Mouse (Mus musculus): ENCODE data around the gene Ddx10. TPM values are rescaled to one million over a fixed set of nuclear protein-coding genes. Genes with fewer than 3 reads are reported as not detected.
"Not testable (repeated sequence)": the region's sequence is repeated elsewhere in the genome, so short reads cannot be mapped to it uniquely, and the experiment has no call there.

The Ddx10 gene
- total and polyA plus RNA-seq, 2 experiments from 2014 or later = 12.6 to 18.2 TPM

DNA sequence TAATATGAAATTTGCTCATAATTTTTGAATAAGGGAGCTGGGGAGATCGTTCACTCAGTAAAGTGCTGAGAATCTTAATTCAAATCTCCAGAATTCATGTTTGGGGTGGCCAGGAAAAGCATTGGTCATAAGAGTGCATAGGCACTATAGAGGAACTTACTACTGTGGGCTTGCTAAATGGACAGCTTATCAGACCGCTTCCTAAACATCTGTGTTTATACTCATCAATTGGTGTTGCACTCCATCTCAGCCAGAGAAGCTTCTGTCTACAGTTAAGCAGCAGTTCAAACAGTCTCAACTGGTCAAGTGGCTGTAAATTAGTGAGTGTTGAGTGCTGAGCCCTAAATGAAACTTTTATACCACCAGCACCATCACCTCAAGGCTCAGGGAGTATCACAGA lies 73.3 kb downstream of the Ddx10 start:
- Histone ChIP-seq H3K27me3 (ENCODE audit: insufficient read depth, low read length) (no peaks in the 10 kb centered on the region), H3K27ac (ENCODE audit: low read depth, low read length) (no peak overlapping the region), H3K4me1 (ENCODE audit: insufficient read depth) (no peaks in the 10 kb centered on the region), H3K9me3 (ENCODE audit: low read length) (no peaks in the 10 kb centered on the region), H3K4me3 (ENCODE audit: low read depth, low read length) (no peak overlapping the region), H3K4me2 (ENCODE audit: low read depth) (no peak overlapping the region), H3K36me3 (ENCODE audit: insufficient read depth) (no peaks in the 10 kb centered on the region), H3K9ac (no peak overlapping the region)
- no peak for TF ChIP-seq CTCF (IDR thresholded peaks at IDR 0.05; ENCODE audit: low read depth)
- no peak for ATAC-seq
- WGBS = 87% methylated on average over 2 of the region's 2 CpGs
- DNase-seq = no peak

DNA sequence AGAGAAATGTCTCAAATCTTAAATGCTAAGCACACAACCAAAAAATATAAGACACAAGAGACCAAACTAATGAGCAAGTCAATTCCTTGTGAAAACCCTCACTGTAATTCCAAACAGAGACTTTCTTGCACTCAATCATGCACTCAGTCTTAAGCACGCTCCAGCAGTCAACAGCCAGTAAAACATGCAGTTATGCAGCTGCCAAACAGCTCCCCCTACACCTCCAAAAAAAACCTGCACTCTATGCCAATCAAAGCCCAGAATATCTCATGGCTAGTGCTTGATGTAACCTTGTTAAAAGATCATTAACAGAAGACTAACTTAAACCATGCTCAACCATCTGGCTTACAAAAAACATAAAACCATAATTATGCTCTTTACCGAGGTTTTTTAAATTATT lies 74.6 kb downstream of the Ddx10 start:
- H3K27me3 ChIP-seq (ENCODE audit: insufficient read depth, low read length) = no peaks in the 10 kb centered on the region
- ATAC-seq = no peak
- peak; percentile 29; the same call in 1 of the 2 replicates for TF ChIP-seq CTCF (IDR thresholded peaks at IDR 0.05; ENCODE audit: low read depth)
- no peak overlapping the region for H3K4me3 ChIP-seq (ENCODE audit: low read depth, low read length)
- H3K36me3 ChIP-seq (ENCODE audit: insufficient read depth) = no peaks in the 10 kb centered on the region
- no peak overlapping the region for H3K4me2 ChIP-seq (ENCODE audit: low read depth)
- no peak overlapping the region for H3K27ac ChIP-seq (ENCODE audit: low read depth, low read length)
- H3K9ac ChIP-seq = no peak overlapping the region
- peak; percentile 13 for DNase-seq
- H3K4me1 ChIP-seq (ENCODE audit: insufficient read depth) = no peaks in the 10 kb centered on the region
- H3K9me3 ChIP-seq (ENCODE audit: low read length) = no peaks in the 10 kb centered on the region
- WGBS = 57% methylated on average over 2 of the region's 2 CpGs

DNA sequence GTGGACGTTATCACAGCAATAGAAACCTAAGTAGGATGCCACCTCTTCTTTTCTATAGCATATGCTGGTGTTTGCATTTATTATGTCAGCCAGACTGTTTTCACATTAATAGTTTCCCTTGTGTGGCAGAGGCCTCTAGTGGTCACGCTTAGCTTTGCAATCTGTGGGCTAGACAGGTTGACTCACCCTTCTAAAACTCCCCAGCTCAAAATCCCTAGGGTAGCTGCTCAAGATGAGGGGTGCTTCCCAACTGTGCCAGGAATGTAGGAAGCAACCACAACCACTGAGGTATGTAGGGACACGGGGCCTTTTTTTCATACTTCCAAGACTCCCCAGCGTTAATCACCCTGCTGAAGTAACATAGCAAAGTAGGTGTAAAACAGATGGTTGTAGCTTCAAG lies 103.6 kb downstream of the Ddx10 start:
- Histone ChIP-seq H3K9ac (no peak overlapping the region), H3K27me3 (ENCODE audit: insufficient read depth, low read length) (no peaks in the 10 kb centered on the region), H3K4me2 (ENCODE audit: low read depth) (no peak overlapping the region), H3K9me3 (ENCODE audit: low read length) (no peaks in the 10 kb centered on the region), H3K4me3 (ENCODE audit: low read depth, low read length) (no peak overlapping the region), H3K27ac (ENCODE audit: low read depth, low read length) (no peak overlapping the region), H3K4me1 (ENCODE audit: insufficient read depth) (no peaks in the 10 kb centered on the region), H3K36me3 (ENCODE audit: insufficient read depth) (no peaks in the 10 kb centered on the region)
- WGBS = 26% methylated on average over 4 of the region's 4 CpGs
- peak; percentile 86 for TF ChIP-seq CTCF (IDR thresholded peaks at IDR 0.05; ENCODE audit: low read depth)
- DNase-seq (peak; percentile 67), ATAC-seq (no peak)

DNA sequence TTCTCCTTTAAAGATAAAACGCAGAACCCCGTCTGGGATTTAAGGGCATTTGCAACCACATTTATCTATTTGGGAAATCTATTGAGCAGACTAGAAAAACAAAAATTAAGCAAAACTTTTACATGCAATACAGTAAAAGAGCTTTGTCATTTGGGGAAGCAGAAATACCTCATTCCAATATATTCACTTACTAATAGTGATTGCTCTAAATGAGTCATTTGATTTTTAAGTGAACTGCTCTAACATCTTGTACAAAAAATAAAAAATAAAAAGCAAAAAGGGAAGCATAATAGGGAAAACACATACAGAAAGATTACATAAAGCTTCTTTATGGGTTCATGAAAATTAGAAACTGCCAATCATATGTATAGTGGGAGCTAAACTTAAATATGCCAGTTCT lies 104.3 kb downstream of the Ddx10 start:
- 84% methylated on average over 2 of the region's 2 CpGs for WGBS
- H3K27me3 ChIP-seq (ENCODE audit: insufficient read depth, low read length) = no peaks in the 10 kb centered on the region
- no peaks in the 10 kb centered on the region for H3K9me3 ChIP-seq (ENCODE audit: low read length)
- H3K4me2 ChIP-seq (ENCODE audit: low read depth) = no peak overlapping the region
- H3K36me3 ChIP-seq (ENCODE audit: insufficient read depth) = no peaks in the 10 kb centered on the region
- TF ChIP-seq CTCF (IDR thresholded peaks at IDR 0.05; ENCODE audit: low read depth) = no peak
- no peak overlapping the region for H3K4me3 ChIP-seq (ENCODE audit: low read depth, low read length)
- H3K9ac ChIP-seq = no peak overlapping the region
- no peaks in the 10 kb centered on the region for H3K4me1 ChIP-seq (ENCODE audit: insufficient read depth)
- DNase-seq (no peak), ATAC-seq (no peak)
- no peak overlapping the region for H3K27ac ChIP-seq (ENCODE audit: low read depth, low read length)

DNA sequence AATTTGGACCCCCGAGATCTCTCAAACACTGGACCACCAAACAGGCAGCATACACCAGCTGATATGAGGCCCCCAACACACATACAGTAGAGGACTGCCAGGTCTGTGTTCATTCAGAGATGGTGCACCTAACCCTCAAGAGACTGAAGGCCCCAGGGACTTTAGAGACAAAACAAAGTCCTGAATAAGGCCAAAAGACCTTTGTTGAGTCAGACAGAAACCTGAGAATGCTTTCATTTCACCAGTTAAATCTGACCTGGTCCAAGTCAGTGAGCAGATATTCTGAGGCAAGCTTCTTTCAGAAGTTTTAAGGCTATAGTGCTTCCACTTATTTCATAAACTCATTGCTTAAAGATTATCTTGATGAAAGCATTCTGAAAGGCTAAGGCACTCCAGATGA lies 105.4 kb downstream of the Ddx10 start:
- not testable (repeated sequence) for H3K9me3 ChIP-seq (ENCODE audit: low read length); ATAC-seq
- 82% methylated on average over 1 of the region's 1 CpGs for WGBS

DNA sequence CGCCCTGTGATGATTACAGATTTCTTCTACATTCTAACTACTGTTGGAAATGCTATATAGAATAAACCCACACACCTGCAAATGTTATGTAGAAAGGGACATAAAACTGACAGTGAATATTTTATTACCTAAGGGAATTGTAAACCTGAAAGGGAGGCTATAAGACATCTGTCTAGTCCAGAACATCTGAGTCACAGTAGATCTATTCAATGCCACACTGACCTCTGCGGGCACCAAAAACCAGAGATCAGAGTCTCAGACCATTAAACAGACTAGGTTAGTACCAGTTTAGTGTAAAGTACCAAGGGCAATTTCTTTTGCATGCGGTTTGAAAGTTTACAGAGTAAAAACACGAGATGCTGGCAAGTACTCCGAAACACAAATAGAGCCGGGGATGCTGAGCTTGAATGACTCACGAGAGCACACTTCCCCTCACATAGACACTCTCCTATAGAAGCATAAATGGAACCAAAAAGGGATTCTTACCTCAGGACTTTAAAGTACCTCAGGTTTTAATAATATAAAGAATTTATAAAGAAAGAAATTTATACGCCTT lies 107.2 kb downstream of the Ddx10 start:
- no peaks in the 10 kb centered on the region for H3K27me3 ChIP-seq (ENCODE audit: insufficient read depth, low read length)
- 89% methylated on average over 8 of the region's 8 CpGs for WGBS
- no peaks in the 10 kb centered on the region for H3K9me3 ChIP-seq (ENCODE audit: low read length)
- H3K27ac ChIP-seq (ENCODE audit: low read depth, low read length) = no peak overlapping the region
- ATAC-seq = no peak
- no peak overlapping the region for H3K9ac ChIP-seq
- no peak for TF ChIP-seq CTCF (IDR thresholded peaks at IDR 0.05; ENCODE audit: low read depth)
- H3K4me2 ChIP-seq (ENCODE audit: low read depth) = no peak overlapping the region
- H3K36me3 ChIP-seq (ENCODE audit: insufficient read depth) = no peaks in the 10 kb centered on the region
- H3K4me3 ChIP-seq (ENCODE audit: low read depth, low read length) = no peak overlapping the region
- no peaks in the 10 kb centered on the region for H3K4me1 ChIP-seq (ENCODE audit: insufficient read depth)
- no peak for DNase-seq

More for the DNA sequence above, 105.4 kb downstream of the Ddx10 start:
- not testable (repeated sequence) for DNase-seq; H3K36me3 ChIP-seq (ENCODE audit: insufficient read depth); H3K4me2 ChIP-seq (ENCODE audit: low read depth); H3K9ac ChIP-seq; H3K27me3 ChIP-seq (ENCODE audit: insufficient read depth, low read length); H3K4me1 ChIP-seq (ENCODE audit: insufficient read depth); H3K27ac ChIP-seq (ENCODE audit: low read depth, low read length); H3K4me3 ChIP-seq (ENCODE audit: low read depth, low read length)

DNA sequence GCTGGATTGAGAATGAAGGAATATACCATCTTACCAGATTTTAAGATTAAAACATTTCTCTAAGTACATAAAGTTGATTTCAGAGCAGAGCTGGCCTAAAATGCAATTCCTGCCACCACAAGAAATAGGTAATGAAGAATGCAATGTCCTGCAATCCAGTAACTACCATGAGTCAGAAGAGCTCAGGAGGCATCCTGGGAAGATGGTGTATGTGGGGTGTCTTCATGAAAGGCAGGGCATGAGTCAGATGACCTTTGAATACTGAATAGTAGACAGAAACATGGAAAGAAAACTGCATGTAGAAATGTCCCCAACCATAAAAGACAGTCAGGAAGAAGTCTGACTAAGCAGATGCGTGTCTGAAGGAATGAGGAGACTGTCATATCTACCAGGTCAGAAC lies 115.0 kb downstream of the Ddx10 start:
- H3K4me1 ChIP-seq (ENCODE audit: insufficient read depth) = no peaks in the 10 kb centered on the region
- H3K9ac ChIP-seq = no peak overlapping the region
- H3K9me3 ChIP-seq (ENCODE audit: low read length) = no peaks in the 10 kb centered on the region
- no peaks in the 10 kb centered on the region for H3K27me3 ChIP-seq (ENCODE audit: insufficient read depth, low read length)
- no peak for TF ChIP-seq CTCF (IDR thresholded peaks at IDR 0.05; ENCODE audit: low read depth)
- no peak overlapping the region for H3K27ac ChIP-seq (ENCODE audit: low read depth, low read length)
- DNase-seq = no peak
- H3K36me3 ChIP-seq (ENCODE audit: insufficient read depth) = no peaks in the 10 kb centered on the region
- ATAC-seq = no peak
- no peak overlapping the region for H3K4me3 ChIP-seq (ENCODE audit: low read depth, low read length)
- no peak overlapping the region for H3K4me2 ChIP-seq (ENCODE audit: low read depth)
- 97% methylated on average over 1 of the region's 1 CpGs for WGBS

Measured in forebrain, postnatal 0 days (tissue).